Mouse (Mus musculus) liver, embryonic 16.5 days (tissue): ENCODE data around the gene Neu4. TPM values are rescaled to one million over a fixed set of nuclear protein-coding genes. Genes with fewer than 3 reads are reported as not detected.
"Not testable (repeated sequence)": the region's sequence is repeated elsewhere in the genome, so short reads cannot be mapped to it uniquely, and the experiment has no call there.

Experiments
- ATAC-seq: fragments of 200-750 bp; cut with Nextera tagmentation; 2 replicates; pipeline ENCODE4 v1.8.0; 2017; ENCODE audit warnings: low read depth, mild to moderate bottlenecking, moderate number of reproducible peaks, moderate library complexity
- H3K27ac ChIP-seq: fragments of 300-500 bp; sonication (generic); 2 replicates; pipeline ENCODE4 v1.5.1; 2014; ENCODE audit warnings: mild to moderate bottlenecking, low read length
- H3K27me3 ChIP-seq: fragments of 300-500 bp; sonication (generic); 2 replicates; pipeline ENCODE4 v1.6.1; 2014; ENCODE audit warnings: low read depth, low read length, mixed read lengths; ENCODE audit not compliant: control insufficient read depth, insufficient read depth
- H3K36me3 ChIP-seq: fragments of 300-500 bp; sonication (generic); 2 replicates; pipeline ENCODE4 v1.6.1; 2014; ENCODE audit warnings: mild to moderate bottlenecking; ENCODE audit not compliant: control insufficient read depth, insufficient read depth
- H3K4me1 ChIP-seq: fragments of 300-500 bp; sonication (generic); 2 replicates; pipeline ENCODE4 v1.6.1; 2014; ENCODE audit warnings: low read depth, low read length, mixed read lengths; ENCODE audit not compliant: control insufficient read depth
- H3K4me2 ChIP-seq: fragments of 300-500 bp; sonication (generic); 2 replicates; pipeline ENCODE4 v1.6.1; 2014; ENCODE audit warnings: low read depth, low read length, mixed read lengths
- H3K4me3 ChIP-seq: fragments of 300-500 bp; sonication (generic); 2 replicates; pipeline ENCODE4 v1.5.1; 2014; ENCODE audit warnings: low read depth, mild to moderate bottlenecking, low read length
- H3K9ac ChIP-seq: fragments of 300-500 bp; sonication (generic); 2 replicates; pipeline ENCODE4 v1.6.1; 2014; ENCODE audit warnings: low read depth, low read length
- H3K9me3 ChIP-seq: fragments of 300-500 bp; sonication (generic); replicated peaks from 2 replicates; pipeline ENCODE4 v1.6.1; 2016; ENCODE audit warnings: low read length; ENCODE audit not compliant: control insufficient read depth
- WGBS: fragments of 180-500 bp; shearing (Covaris S2); extraction: QIAGEN DNeasy Blood & Tissue Kit; methylation state at CpG from one replicate; pipeline ENCODE4 v1.1.7; 2014; ENCODE audit not compliant: insufficient replicate concordance; 5-methylcytosine and 5-hydroxymethylcytosine counted together
- polyA plus RNA-seq: library from polyadenylated mRNA; unstranded; fragments of >200 nt; fragmentation: Nextera tagmentation; extraction: Ambion mirVana; gene quantifications from 2 replicates; pipeline ENCODE4 v1.2.1, GENCODE M21; 2015

Gene Neu4
- polyA plus RNA-seq, 1 experiment from 2014 or later: not detected

DNA sequence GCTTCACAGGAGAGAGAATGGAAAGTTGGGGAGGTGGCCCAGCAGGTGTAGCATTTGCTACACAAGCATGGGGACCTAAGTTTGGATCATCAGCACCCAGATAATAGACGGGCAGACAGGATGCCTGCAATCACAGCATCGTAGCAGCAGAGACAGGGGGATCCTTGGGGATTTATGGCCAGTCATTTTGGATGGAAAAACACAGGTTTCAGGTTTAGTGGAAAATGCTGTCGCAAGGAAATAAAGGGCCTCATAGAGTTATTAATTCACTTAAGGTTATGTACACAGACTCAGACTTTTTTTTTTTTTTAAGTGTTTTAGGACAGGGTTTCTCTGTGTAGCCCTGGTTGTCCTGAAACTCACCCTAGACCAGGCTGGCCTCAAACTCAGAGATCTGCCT lies 25.3 kb downstream of the Neu4 start:
- H3K27ac ChIP-seq: no peak overlapping the region
- no peak overlapping the region for H3K4me2 ChIP-seq
- H3K36me3 ChIP-seq: no peaks in the 10 kb centered on the region
- H3K4me3 ChIP-seq: no peak overlapping the region
- H3K9ac ChIP-seq: no peak overlapping the region
- 51% methylated on average over 3 of the region's 3 CpGs for WGBS
- H3K4me1 ChIP-seq: no peaks in the 10 kb centered on the region
- no peaks in the 10 kb centered on the region for H3K9me3 ChIP-seq
- no peak for ATAC-seq
- H3K27me3 ChIP-seq: no peaks in the 10 kb centered on the region

- Histone ChIP-seq H3K27me3 (no peaks in the 10 kb centered on the region), H3K9me3 (no peaks in the 10 kb centered on the region), H3K4me3 (no peak overlapping the region), H3K9ac (no peak overlapping the region), H3K36me3 (no peaks in the 10 kb centered on the region), H3K4me2 (no peak overlapping the region), H3K27ac (no peak overlapping the region), H3K4me1 (no peaks in the 10 kb centered on the region)
- WGBS: 54% methylated on average over 4 of the region's 4 CpGs
- ATAC-seq: no peak
Observed at GRCm38 (mm10) chr1:94046544-94046943, 26.3 kb downstream of the Neu4 start.

DNA sequence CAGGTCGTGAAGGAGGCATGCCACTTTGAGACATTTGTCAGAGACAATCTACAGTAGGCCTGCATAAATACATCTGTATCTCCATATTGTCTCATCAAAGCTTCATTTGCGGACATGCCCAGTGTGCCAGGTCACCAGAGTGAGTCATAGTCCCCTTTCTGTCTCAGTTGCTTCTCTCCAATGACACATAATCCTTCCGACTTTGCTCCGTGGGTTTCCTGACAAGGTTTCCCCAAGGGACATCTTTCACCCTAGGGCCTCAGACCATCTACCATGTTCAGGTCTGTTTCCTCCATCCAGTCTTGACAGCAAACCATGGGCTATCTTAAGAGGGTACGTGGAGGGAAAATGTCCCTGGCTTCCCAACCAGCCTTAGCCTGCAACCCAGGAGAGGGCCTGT lies 30.9 kb downstream of the Neu4 start:
- no peak for ATAC-seq
- no peaks in the 10 kb centered on the region for H3K27me3 ChIP-seq
- WGBS: 71% methylated on average over 5 of the region's 5 CpGs
- H3K9me3 ChIP-seq: no peaks in the 10 kb centered on the region
- no peak overlapping the region for H3K9ac ChIP-seq
- no peak overlapping the region for H3K4me2 ChIP-seq
- H3K36me3 ChIP-seq: no peaks in the 10 kb centered on the region
- no peak overlapping the region for H3K4me3 ChIP-seq
- H3K27ac ChIP-seq: no peak overlapping the region
- H3K4me1 ChIP-seq: no peaks in the 10 kb centered on the region

DNA sequence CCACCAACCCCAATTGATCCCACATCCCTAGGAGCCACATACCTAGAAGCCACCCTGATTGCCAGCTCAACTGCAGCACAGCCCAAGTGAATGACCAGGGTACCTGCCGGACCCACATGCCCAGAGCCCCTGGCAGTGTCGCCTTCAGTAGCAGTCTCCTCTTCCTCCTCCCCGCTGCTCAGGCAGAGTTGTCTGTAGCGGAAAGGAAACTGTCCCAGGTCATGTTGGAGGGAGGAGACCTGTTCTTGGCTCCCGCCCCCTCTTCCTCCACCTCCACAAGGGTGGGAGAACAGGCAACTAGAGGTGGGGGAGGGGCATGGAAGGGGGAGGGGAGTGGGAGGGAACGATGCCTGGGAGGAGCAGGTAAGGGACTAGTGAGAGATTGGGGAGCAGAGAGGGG lies 32.1 kb downstream of the Neu4 start, which contains the start of gene Pdcd1:
TSS of gene Pdcd1 (minus strand) at position 181 of the 400 bp plus-strand sequence.
- H3K9ac ChIP-seq: no peak within 1 kb of the TSS
- WGBS: 49% methylated on average over 6 of the region's 6 CpGs

GRCm38 (mm10) chr1:94053530-94054216 lies 33.4 kb downstream of the Neu4 start:
- no peak for ATAC-seq
- Histone ChIP-seq H3K27me3 (no peaks in the 10 kb centered on the region), H3K27ac (no peak overlapping the region), H3K4me1 (no peaks in the 10 kb centered on the region), H3K36me3 (no peaks in the 10 kb centered on the region), H3K4me2 (no peak overlapping the region), H3K9me3 (no peaks in the 10 kb centered on the region), H3K9ac (no peak overlapping the region), H3K4me3 (no peak overlapping the region)
- WGBS: 44% methylated on average over 7 of the region's 7 CpGs

More for the DNA sequence above, 32.1 kb downstream of the Neu4 start, which contains the start of gene Pdcd1:
- Histone ChIP-seq H3K9me3 (no peaks in the 10 kb centered on the region), H3K4me2 (no peak within 1 kb of the TSS), H3K4me1 (no peaks in the 10 kb centered on the region), H3K4me3 (no peak within 1 kb of the TSS), H3K36me3 (no peaks in the 10 kb centered on the region), H3K27me3 (no peaks in the 10 kb centered on the region), H3K27ac (no peak within 1 kb of the TSS)
- ATAC-seq: no peak

- 67% methylated on average over 1 of the region's 1 CpGs for WGBS
- H3K36me3 ChIP-seq: no peaks in the 10 kb centered on the region
- ATAC-seq: no peak
- H3K27ac ChIP-seq: no peak overlapping the region
- H3K4me2 ChIP-seq: no peak overlapping the region
- H3K4me1 ChIP-seq: no peaks in the 10 kb centered on the region
- H3K27me3 ChIP-seq: no peaks in the 10 kb centered on the region
- no peak overlapping the region for H3K4me3 ChIP-seq
- no peaks in the 10 kb centered on the region for H3K9me3 ChIP-seq
- no peak overlapping the region for H3K9ac ChIP-seq
Observed at GRCm38 (mm10) chr1:94054481-94054880, 34.2 kb downstream of the Neu4 start.

DNA sequence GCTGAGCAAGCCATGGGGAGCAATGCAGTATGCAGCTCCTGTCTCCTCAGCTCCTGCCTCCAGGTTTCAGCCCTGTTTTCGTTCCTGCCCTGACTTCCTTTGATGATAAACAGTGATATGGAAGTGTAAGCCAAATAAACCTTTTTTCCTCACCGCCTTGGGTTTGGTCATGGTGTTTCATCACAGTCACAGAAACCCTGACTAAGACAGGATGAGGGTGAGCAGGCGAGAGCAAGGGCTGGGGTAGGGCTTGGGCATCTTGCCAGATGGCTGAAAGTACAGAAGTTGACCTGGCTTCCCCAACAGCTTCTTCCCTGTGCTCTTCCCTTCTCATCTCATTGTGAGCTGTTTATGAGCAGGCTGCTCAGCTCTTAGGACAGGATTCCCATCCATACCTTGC lies 35.7 kb downstream of the Neu4 start:
- 28% methylated on average over 3 of the region's 3 CpGs for WGBS
- no peak overlapping the region for H3K4me3 ChIP-seq
- H3K36me3 ChIP-seq: no peaks in the 10 kb centered on the region

GRCm38 (mm10) chr1:94057401-94057800 lies 37.1 kb downstream of the Neu4 start:
- Histone ChIP-seq H3K9ac (no peak overlapping the region), H3K4me1 (no peaks in the 10 kb centered on the region), H3K27me3 (no peaks in the 10 kb centered on the region), H3K27ac (no peak overlapping the region), H3K36me3 (no peaks in the 10 kb centered on the region), H3K4me3 (no peak overlapping the region), H3K4me2 (no peak overlapping the region), H3K9me3 (no peaks in the 10 kb centered on the region)
- 74% methylated on average over 2 of the region's 2 CpGs for WGBS
- no peak for ATAC-seq

More for the DNA sequence above, 35.7 kb downstream of the Neu4 start:
- Histone ChIP-seq H3K27me3 (no peaks in the 10 kb centered on the region), H3K9me3 (no peaks in the 10 kb centered on the region), H3K4me2 (no peak overlapping the region), H3K4me1 (no peaks in the 10 kb centered on the region), H3K27ac (no peak overlapping the region), H3K9ac (no peak overlapping the region)
- ATAC-seq: no peak

DNA sequence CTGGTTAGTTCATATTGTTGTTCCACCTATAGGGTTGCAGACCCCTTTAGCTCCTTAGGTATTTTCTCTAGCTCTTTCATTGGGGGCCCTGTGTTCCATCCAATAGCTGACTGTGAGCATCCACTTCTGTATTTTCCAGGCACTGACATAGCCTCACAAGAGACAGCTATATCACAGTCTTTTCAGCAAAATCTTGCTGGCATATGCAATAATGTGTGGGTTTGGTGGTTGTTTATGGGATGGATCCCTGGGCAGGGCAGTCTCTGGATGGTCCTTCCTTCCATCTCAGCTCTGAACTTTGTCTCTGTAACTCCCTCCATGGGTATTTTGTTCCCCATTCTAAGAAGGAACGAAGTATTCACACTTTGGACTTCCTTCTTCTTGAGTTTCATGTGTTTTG lies 38.0 kb downstream of the Neu4 start:
- not testable (repeated sequence) for H3K36me3 ChIP-seq, H3K9ac ChIP-seq, H3K4me3 ChIP-seq, H3K4me1 ChIP-seq, ATAC-seq, H3K4me2 ChIP-seq, H3K9me3 ChIP-seq, H3K27ac ChIP-seq, H3K27me3 ChIP-seq
- 30% methylated on average over 1 of the region's 1 CpGs for WGBS
